Mouse (Mus musculus): ENCODE results near the gene Catsper2. TPM values are rescaled to one million over a fixed set of nuclear protein-coding genes. Genes with fewer than 3 reads are reported as not detected.
A peak's percentile ranks its signal among the peaks of the same experiment; 100 is the strongest.
"Not testable (repeated sequence)": the region's sequence is repeated elsewhere in the genome, so short reads cannot be mapped to it uniquely, and the experiment has no call there.

Catsper2 gene
- total and polyA plus RNA-seq, 3 experiments = 1.2 to 2.5 TPM; not detected in 1

DNA sequence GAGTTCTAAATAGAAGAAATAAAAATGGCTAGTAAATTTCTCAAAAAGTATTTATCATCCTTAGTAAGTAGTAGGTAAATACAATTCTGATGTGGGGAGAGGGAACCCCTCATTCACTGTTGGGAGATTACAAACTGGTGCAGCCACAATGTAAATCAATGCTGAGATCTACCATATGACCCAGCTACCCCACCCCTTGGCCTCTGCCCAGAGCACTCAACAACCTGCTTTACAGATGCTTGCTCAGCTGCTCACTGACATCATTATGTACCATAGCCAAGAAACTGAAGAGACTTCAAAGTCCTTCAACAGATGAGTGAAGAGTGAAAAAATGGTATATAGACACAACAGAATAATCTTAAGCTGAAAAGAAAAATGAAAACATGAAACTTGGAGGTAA is 10.3 kb downstream of the Catsper2 start:
- TF ChIP-seq TAL1 (IDR thresholded peaks at IDR 0.05; ENCODE audit: low read length) (no peak), ETS1 (IDR thresholded peaks at IDR 0.05; ENCODE audit: low read depth, low read length) (peak; percentile 70; the same call in 1 of the 2 replicates), BHLHE40 (IDR thresholded peaks at IDR 0.05; ENCODE audit: borderline replicate concordance, low read depth, low read length) (no peak), MYC (IDR thresholded peaks at IDR 0.05; ENCODE audit: low read depth, low read length) (no peak), RAD21 (IDR thresholded peaks at IDR 0.05; ENCODE audit: low read depth, low read length) (no peak)
- Histone ChIP-seq H3K36me3 (ENCODE audit: control insufficient read depth in 1 of 2, insufficient read depth in 2 of 2, low read length in 2 of 2) (no peaks in the 10 kb centered on the region; a peak in 1 of 4 replicates), H3K79me2 (ENCODE audit: control insufficient read depth, insufficient read depth, low read length, poor library complexity) (no peaks in the 10 kb centered on the region), H3K27me3 (ENCODE audit: control insufficient read depth in 1 of 2, insufficient read depth in 2 of 2, low read length in 2 of 2) (no peaks in the 10 kb centered on the region), H3K9ac (ENCODE audit: control insufficient read depth, low read depth, low read length, poor library complexity, severe bottlenecking) (no peak overlapping the region), H3K4me1 (ENCODE audit: control insufficient read depth in 1 of 2, insufficient read depth in 2 of 2, low read length in 2 of 2) (no peaks in the 10 kb centered on the region), H3K9me3 (replicated peaks; ENCODE audit: insufficient read depth, low read length) (no peaks in the 10 kb centered on the region), H3K27ac (ENCODE audit: control insufficient read depth, low read depth, low read length) (no peak overlapping the region), H3K4me3 (ENCODE audit: control insufficient read depth in 1 of 2, insufficient read depth in 1 of 2, low read depth in 2 of 2, low read length in 2 of 2) (no peak overlapping the region)
- DNase-seq (ENCODE audit: low read depth, low spot score) = no peak

- Histone ChIP-seq H3K79me2 (ENCODE audit: control insufficient read depth, insufficient read depth, low read length, poor library complexity) (no peaks in the 10 kb centered on the region), H3K4me1 (ENCODE audit: control insufficient read depth in 1 of 2, insufficient read depth in 2 of 2, low read length in 2 of 2) (no peaks in the 10 kb centered on the region), H3K27me3 (ENCODE audit: control insufficient read depth in 1 of 2, insufficient read depth in 2 of 2, low read length in 2 of 2) (no peaks in the 10 kb centered on the region), H3K9me3 (replicated peaks; ENCODE audit: insufficient read depth, low read length) (no peaks in the 10 kb centered on the region), H3K36me3 (ENCODE audit: control insufficient read depth in 1 of 2, insufficient read depth in 2 of 2, low read length in 2 of 2) (no peaks in the 10 kb centered on the region), H3K4me3 (ENCODE audit: control insufficient read depth in 1 of 2, insufficient read depth in 1 of 2, low read depth in 2 of 2, low read length in 2 of 2) (no peak overlapping the region), H3K27ac (ENCODE audit: control insufficient read depth, low read depth, low read length) (no peak overlapping the region), H3K9ac (ENCODE audit: control insufficient read depth, low read depth, low read length, poor library complexity, severe bottlenecking) (no peak overlapping the region)
- TF ChIP-seq ZC3H11A (IDR thresholded peaks at IDR 0.05; ENCODE audit: low read depth, low read length) (peak; percentile 47), CHD2 (IDR thresholded peaks at IDR 0.05; ENCODE audit: low read length) (no peak), MEF2A (IDR thresholded peaks at IDR 0.05; ENCODE audit: extremely low read depth, insufficient replicate concordance, low read depth, low read length, poor library complexity, severe bottlenecking) (no peak), RAD21 (IDR thresholded peaks at IDR 0.05; ENCODE audit: low read depth, low read length) (peak; percentile 76), SMC3 (IDR thresholded peaks at IDR 0.05; ENCODE audit: low read depth, low read length) (peak; percentile 68), CTCF (IDR thresholded peaks at IDR 0.05 in 2 of 3, conservative IDR thresholded peaks at IDR 0.05 in 1 of 3; ENCODE audit: control insufficient read depth in 1 of 3, insufficient read depth in 1 of 3, low read depth in 2 of 3, low read length in 3 of 3, poor library complexity in 1 of 3, severe bottlenecking in 1 of 3) (peak; percentile 60 to 84 (median 76))
- DNase-seq (ENCODE audit: low read depth, low spot score) = peak; percentile 87
Observed at GRCm38 (mm10) chr2:121396624-121397023, 17.0 kb downstream of the Catsper2 start.

DNA sequence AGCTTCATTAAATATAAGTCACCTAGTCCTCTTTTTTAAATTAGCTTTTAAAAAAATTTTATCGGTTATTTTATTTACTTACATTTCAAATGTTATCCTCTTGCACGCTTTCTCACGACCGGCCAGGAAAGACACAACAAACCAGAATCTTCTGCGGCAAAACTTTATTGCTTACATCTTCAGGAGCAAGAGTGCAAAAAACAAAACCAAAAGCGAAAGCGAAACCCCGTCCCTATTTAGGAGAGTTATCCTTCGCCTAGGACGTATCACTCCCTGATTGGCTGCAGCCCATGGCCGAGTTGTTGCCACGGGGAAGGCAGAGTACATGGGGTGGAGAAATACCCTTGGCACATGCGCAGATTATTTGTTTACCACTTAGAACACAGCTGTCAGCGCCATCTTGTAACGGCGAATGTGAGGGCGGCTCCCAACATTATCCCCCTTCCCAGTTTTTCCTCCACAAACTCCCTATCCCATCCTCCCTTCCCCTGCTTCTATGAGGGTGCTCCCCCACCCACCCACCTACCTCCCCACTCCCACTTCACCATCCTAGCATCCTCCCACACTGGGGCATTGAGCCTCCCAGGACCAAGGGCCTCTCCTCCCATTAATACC is 26.5 kb downstream of the Catsper2 start, which contains the start of gene Strc:
Gene Strc (minus strand): TSS at position 208 of the 615 bp plus-strand sequence.
- H3K9ac ChIP-seq (ENCODE audit: control insufficient read depth, low read depth, low read length, poor library complexity, severe bottlenecking) = not testable (repeated sequence)

More for the DNA sequence above, 26.5 kb downstream of the Catsper2 start, which contains the start of gene Strc:
- not testable (repeated sequence) for H3K36me3 ChIP-seq (ENCODE audit: control insufficient read depth in 1 of 2, insufficient read depth in 2 of 2, low read length in 2 of 2); H3K4me3 ChIP-seq (ENCODE audit: control insufficient read depth in 1 of 2, insufficient read depth in 1 of 2, low read depth in 2 of 2, low read length in 2 of 2); H3K9me3 ChIP-seq (replicated peaks; ENCODE audit: insufficient read depth, low read length); H3K4me1 ChIP-seq (ENCODE audit: control insufficient read depth in 1 of 2, insufficient read depth in 2 of 2, low read length in 2 of 2); H3K27ac ChIP-seq (ENCODE audit: control insufficient read depth, low read depth, low read length); DNase-seq (ENCODE audit: low read depth, low spot score); H3K79me2 ChIP-seq (ENCODE audit: control insufficient read depth, insufficient read depth, low read length, poor library complexity)
- peaks cover 5 to 21% of the 10 kb centered on the region in 2 experiments; a peak in 3 of 4 replicates for H3K27me3 ChIP-seq (ENCODE audit: control insufficient read depth in 1 of 2, insufficient read depth in 2 of 2, low read length in 2 of 2)
